Mouse (Mus musculus): Measurements from ENCODE around the gene Fam162a.
"Not testable (repeated sequence)": the region's sequence is repeated elsewhere in the genome, so short reads cannot be mapped to it uniquely, and the experiment has no call there.

Gene Fam162a

DNA sequence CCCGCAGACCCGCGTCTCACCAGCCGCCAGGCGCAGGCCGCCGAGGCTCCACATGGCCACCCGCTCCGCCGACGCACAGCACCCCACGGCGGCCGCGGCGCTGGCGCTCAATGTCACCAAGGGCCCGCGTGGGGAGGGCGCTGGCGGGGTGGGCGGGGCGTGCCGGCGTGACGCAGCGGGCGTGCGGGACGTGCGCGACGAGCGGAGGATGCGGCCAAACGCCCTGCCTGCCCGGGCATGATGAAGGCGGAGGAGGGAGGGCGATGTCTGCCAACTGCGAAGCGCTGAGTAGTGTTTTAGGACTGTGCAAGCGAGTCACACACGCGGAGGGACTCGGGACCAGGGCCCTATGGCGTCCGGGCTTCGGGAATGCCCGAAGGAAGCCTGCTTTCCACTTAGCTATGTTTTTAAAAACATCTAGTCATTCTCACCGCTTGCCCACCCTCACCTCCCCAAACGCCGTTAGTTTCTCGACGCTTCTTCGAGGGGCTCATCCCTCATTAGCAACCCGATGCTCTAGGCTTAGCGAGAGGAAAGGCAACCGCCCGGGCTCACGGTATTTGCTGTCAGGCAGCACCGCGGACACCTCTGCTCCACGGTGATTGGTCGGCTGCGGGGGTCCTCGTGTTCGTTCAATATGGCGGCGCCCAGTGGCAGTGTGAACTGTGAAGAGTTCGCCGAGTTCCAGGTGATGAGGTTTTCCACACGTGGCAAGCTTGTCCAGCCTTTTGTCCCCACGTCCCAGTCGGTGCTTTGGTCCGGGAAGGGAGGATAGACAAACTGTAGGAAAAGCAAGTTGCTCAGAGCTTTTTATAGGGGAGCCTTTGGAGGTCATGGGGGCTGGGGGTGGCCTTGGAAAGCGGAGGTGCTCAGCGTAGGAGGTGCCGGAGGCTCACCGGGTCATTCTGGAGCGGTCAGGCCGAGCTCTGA is at the start of gene Fam162a, which contains the start of gene Ccdc58:
Fam162a (minus strand) TSS at position 145 of the 930 bp plus-strand sequence.
Ccdc58 (plus strand) TSS at position 236 of the 930 bp plus-strand sequence.
- peak; percentile 92 for DNase-seq

GRCm38 (mm10) chr16:36115751-36116150 is 44.4 kb upstream of the Fam162a start:
- not testable (repeated sequence) for DNase-seq

GRCm38 (mm10) chr16:36111486-36111885 is 40.1 kb upstream of the Fam162a start:
- peak; percentile 37 for DNase-seq

- no peak for DNase-seq
Measured at GRCm38 (mm10) chr16:36102211-36102610, 30.8 kb upstream of the Fam162a start.

GRCm38 (mm10) chr16:36101526-36101925 is 30.1 kb upstream of the Fam162a start:
- no peak for DNase-seq

GRCm38 (mm10) chr16:36097813-36098499 is 26.6 kb upstream of the Fam162a start:
- DNase-seq: not testable (repeated sequence)

DNA sequence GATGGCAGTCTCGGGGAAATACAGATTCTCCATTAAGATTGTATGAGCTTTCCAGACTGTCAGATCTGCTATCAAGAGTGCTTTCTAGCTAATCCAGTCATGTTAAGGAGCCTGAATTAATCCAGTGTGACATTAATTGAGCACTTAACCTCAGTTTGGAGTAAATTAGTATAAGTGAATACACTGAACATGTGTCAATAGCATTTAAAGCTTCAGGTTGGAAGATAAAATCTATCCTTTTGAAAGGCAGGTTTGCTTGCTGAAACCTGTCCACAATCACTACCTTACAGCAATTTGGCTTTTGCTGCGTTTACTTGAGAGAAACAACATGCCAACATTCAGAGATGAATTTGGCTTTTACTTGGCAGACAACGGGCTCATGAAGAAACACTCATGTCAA is 22.7 kb upstream of the Fam162a start:
- no peak for DNase-seq

DNA sequence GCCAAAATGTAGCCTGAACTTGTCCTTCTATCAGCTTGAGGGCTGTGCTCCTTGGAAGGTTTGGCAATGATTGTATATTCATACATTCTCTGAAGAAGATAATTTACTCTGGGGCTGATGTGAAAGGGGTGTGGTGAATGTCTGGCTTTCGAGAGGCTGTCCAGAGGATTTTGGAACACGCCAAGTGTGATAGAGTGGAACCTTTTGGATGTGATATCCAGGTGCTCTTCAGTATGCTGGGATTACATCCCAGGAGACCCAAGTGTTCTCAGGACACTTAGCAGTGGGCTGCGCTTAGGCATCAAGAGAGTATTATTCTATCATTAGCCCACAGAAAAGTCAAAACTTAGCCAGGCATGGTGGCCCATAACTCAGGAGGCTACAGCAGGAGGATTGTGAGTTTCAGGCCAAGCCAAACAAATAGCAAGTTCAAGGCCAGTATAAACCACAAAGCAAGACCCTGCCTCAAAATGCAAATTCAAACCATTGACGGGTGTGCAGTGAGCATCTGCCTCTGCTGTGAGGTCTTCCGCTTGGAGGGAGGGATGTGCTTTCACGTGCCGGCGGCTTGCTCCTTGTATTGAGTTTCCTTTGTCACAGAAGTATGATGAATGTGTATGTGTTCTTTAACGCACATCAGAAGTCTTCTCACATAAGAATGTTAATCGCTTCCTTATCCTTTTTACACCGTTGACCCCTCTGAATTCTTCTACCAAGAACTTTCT is 19.6 kb upstream of the Fam162a start:
- no peak for DNase-seq

- DNase-seq: no peak
Measured at GRCm38 (mm10) chr16:36089850-36090616, 18.6 kb upstream of the Fam162a start.

DNA sequence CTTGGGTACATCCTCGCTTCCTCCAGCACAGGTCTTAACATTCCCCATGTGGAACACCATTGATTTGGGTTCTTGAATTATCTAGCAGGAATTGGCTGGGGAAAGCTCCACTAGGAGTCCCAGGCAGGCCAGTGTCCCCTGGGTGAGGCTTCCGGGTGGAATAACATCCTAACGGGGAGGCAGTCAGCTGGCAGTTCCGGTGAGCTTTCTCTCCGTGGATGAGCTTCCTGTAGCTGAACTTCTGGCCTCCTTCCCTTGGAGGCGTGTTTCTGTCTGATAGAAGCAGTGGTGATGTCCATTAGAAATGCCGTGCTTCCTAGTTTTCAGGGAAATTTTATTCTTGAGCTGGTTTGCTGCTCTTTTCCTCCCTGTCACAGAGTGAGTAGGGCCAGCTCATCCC is 17.7 kb upstream of the Fam162a start:
- DNase-seq: no peak

DNA sequence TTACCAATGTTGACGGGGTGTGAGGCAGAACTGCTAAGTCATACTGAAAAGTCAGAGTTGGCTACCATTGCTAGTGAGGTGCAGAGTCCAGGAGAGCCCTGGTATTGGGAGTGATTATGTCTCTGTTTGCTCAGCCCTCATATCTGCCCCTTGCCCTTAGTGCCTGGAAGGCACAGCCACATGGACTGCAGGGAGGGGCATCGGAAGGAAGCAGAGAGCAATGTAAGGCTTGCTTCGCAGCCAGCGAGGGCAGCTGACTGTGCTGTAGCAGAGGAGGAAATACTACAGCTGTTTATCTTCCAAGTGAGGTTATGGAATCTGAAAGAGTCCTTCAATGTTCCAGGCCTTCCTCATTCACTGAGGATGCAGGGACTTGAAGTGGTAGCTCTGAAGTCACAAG is 16.5 kb upstream of the Fam162a start:
- no peak for DNase-seq

DNA sequence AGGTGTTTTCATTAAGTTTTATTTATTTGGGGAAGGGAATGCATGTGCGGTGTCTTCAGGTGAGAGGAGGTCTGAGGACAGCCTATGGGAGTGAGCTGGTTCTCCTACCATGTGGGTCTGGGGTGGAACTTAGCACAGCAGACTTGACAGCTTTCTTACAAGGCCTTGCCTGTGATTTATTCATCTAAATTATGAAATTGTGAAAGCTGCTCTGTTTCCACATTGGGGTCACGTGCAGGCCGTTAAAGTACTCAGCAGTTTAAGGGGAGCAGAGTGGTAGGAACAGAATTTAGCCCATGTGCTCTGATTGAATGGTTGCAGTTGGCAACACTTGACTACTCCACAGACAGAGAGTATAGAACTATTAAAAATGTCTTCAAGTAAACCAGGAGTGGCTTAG is 8.5 kb upstream of the Fam162a start:
- DNase-seq: no peak

GRCm38 (mm10) chr16:36074772-36075171 is 3.4 kb upstream of the Fam162a start:
- DNase-seq: no peak

- no peak for DNase-seq
Measured at GRCm38 (mm10) chr16:36072410-36073011, 1.1 kb upstream of the Fam162a start.

DNA sequence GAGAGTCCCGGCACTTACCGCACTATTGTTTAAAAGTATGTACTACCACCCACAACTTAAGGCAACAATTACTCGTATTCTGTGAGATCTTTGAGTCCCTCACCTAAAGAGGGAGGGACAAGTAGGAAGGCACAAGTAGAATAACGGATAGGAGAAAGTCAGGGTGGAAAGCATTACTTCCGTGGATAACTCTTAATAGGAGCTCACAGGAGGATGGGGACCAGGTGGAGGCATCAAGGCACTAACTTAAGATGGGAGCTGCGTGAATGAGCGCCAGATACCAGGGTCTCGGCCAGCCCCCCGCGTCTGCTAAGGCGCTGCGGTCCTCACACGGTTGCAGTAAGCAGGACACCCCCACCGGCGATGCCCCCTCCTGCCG is 334 bp downstream of the Fam162a start:
- no peak for DNase-seq

DNA sequence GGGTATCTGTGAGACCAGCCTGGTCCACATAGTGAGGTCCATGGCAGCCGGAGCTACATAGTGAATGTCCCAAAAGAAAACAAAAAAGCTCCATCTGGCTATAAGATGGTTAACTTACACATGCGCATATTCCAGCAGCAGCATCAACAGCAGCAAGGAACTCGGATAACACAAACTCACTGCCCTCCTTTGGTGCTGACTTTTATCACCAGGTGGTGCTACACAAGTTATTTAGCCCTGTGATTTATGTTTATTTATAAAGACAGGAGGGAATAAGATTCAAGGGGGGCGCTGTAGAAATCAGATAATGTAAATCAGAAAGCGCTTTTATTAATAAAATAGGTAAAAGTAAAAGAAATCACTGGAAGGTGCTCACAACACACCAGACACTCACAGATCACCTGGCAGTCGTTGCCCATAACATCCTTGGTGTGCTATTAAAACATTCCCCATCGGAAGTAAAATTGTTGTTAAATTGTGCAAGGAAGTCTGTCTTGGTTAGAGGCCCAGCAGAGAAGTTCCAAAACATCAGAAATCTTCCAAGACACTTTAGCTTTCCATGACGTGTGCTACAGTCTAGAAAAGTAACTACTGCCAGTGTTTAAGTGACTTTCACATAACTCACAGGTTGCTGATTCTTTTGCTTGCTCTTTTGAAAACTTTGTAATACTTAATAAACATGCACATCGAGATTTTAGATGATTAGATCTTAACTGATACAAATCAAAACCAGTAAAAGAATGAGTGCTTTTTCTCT is 1.4 kb downstream of the Fam162a start:
- DNase-seq: no peak

DNA sequence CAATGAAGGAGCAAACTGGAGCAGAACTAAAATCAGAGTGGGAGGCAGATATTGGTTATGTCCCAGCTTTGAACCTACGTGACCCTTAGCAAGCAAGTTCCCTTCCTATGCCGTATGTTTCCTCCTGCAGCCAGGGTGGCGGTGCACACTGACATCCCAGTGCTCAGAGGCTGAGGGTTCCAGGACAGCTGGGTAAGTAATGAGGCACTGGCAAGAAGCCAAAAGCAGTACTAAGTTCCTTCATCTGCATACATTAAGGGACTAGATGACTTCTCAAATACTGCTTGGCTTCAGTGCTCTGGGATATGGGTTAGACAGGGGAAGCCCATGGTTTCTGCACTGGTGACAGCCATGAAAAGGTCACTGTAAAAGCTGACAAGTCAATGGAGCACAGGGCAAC is 3.0 kb downstream of the Fam162a start:
- DNase-seq: no peak

GRCm38 (mm10) chr16:36067694-36068093 is 3.7 kb downstream of the Fam162a start:
- DNase-seq: no peak

DNA sequence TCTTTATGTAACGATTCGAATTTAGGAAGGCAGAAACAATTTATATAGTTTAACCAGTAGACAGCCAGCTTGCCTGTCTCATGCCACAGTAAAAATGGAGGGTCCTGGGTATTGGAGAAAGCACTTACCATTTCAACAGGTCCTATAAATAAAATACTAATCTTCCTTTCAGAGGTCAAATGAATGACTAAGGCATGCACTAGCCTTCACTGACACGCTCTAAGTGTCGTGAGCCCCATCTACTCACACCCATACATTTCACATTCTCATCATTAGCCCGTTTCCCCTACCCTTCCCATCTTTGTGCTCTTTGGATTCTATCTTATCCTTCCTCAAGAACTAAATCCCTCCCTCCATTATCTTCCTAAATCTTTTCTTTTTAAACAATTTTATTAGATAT is 6.5 kb downstream of the Fam162a start:
- DNase-seq: no peak

DNA sequence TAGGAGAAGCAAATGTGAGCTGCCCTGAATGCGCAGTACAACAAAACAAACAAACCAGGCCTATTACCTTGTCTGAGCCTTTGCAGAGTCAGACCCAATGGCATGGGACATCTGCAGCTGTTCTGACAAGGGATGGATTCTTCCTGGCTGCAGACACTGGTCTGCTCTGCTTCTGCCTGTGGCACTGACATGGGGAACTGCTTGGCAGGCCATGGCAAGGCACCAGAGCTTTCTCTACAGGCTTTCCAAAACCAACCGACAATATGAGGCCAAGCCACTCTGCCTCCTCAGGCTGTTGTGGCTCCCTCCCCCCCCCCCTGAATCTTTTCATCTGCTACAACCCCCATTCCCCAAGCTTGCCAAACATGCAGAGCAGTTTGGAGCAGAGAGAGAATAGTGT is 8.1 kb downstream of the Fam162a start:
- DNase-seq: no peak

DNA sequence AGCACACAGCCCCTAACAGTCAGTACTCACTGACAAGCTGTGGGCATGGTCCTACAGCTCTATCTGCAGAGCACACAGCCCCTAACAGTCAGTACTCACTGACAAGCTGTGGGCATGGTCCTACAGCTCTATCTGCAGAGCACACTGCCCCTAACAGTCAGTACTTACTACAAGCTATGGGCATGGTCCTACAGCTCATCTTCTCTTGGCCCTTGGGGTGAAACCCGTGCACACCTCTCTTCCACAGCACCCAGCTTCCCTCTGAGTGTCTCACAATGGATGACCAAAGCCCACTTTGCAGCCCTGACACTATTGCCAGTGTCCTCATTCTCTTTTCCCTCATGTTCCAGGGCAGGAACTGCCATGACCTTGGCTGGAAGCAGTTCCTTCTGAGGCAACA is 8.9 kb downstream of the Fam162a start:
- DNase-seq: not testable (repeated sequence)

Data from cerebellum, adult 8-10 months (tissue).